Mouse (Mus musculus) liver, adult 2 months (tissue): ENCODE measurements around the gene Cox15.

Source experiments
- CTCF ChIP-seq: fragments of 200-500 bp; IDR thresholded peaks from 2 replicates; pipeline ENCODE4 v1.5.1; 2011; ENCODE audit warnings: low read depth, low read length, control low read depth
- POLR2A ChIP-seq: fragments of 200-500 bp; IDR thresholded peaks from 2 replicates; pipeline ENCODE4 v1.6.1; 2011; ENCODE audit warnings: low read length, control low read depth; ENCODE audit not compliant: insufficient read depth; ENCODE audit errors: extremely low read depth

GRCm38 (mm10) chr19:43753226-43753835 lies 531 bp upstream of the Cox15 start:
- peak; percentile 93 for TF ChIP-seq CTCF
- no peak for TF ChIP-seq POLR2A
